Mouse (Mus musculus): ENCODE measurements around the gene Jag2.

Jag2 gene

DNA sequence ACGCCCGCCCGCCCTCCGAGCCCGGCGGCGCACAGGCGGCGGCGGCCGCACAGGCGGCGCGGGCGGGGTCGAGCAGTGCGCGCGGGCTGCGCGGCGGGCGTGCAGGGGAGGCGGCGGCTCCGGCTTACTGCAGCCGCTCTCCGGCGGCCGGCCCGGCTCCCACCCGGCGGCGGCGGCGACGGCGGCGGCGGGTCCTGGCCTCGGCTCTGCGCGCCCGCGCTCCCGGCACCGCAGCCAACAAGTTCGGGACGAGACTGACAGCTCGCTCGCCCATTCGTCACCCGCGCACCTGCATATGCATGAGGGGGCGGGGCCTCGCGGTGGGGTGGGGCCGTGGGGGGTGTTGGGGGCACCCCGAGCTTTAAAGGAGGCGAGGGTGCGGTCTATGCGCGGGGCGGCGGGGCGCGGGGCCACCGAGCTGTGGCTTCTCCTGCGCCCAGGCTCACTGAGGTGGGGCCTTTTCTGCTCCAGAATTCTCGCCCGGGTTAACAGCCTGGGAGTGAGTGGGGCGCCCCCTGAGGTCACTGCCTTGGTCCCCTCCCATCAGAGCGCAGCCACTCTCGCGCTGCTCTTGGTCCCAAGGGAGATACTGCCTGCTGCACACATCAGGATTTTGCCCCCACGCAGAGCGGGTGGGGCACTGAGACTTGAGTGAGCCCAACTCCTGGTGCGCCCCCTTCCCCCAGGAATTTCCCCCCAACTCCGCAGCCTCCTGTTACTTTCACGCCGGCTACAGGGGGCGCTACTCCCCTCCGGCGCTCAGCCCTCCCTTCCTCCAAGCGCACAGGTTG is at the start of gene Jag2:
Gene Jag2, minus strand, starts transcription at position 215 of the 791 bp plus-strand sequence.
- no peak for DNase-seq (ENCODE audit: low read depth, low spot score)

DNA sequence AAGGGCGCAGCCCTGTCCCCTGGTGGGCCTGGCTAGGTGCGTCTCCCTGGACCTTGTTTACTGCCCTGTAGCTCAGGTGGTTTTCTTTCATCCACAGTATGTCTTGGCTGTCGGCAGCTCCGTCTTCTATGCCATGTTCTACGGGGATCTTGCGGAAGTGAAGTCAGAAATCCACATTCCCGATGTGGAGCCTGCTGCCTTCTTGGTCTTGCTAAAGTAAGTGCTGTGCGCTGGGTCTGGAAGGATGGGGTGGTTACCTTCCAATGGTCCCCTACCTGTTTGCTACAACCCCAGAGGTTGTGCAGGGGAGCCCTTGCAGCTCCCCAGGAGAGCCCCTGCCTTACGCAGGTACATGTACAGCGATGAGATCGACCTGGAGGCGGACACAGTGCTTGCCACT is 47.6 kb upstream of the Jag2 start:
- DNase-seq (ENCODE audit: low read depth, low spot score) = no peak

DNA sequence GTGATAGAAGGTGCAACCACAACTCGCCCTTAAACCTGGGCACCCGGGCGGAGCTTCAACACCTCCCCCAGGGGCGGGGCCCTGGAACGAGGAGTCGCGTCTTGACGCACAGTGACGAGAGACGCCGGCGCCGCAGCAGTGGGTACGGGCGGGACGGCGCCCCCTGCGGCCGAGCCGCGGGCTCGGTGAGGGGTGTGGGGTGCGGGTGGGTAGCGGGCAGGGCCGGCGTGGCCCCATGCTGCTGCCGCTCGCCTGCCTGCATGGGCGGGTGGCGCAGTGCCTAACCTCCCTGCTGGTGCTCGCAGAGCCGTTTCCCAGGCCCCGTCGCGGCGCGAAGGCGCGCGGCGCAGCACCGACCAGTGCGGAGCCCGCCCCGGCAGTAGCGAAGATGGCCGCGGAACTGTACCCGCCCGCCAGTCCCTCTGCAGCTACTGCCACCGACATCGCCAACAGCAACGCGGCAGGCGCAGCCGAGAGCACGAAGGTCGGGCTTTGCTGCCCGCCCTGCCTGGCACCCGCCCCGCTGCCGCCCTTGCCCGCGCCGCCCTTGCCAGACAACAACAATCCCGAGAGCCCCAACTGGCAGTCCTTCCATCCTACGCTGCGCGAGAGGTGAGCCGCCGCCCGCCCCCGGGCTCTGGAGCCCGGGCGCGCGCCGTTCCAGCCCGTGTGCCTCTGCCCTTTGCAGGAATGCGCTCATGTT is 46.9 kb upstream of the Jag2 start, which contains the start of gene Btbd6:
Gene Btbd6, plus strand, starts transcription at position 112 of the 703 bp plus-strand sequence.
- DNase-seq (ENCODE audit: low read depth, low spot score) = peak; percentile 70

GRCm38 (mm10) chr12:112974736-112975135 is 45.2 kb upstream of the Jag2 start:
- no peak for DNase-seq (ENCODE audit: low read depth, low spot score)

- no peak for DNase-seq (ENCODE audit: low read depth, low spot score)
Measured at GRCm38 (mm10) chr12:112969616-112970015, 40.0 kb upstream of the Jag2 start.

GRCm38 (mm10) chr12:112968943-112969342 is 39.4 kb upstream of the Jag2 start:
- DNase-seq (ENCODE audit: low read depth, low spot score) = no peak

DNA sequence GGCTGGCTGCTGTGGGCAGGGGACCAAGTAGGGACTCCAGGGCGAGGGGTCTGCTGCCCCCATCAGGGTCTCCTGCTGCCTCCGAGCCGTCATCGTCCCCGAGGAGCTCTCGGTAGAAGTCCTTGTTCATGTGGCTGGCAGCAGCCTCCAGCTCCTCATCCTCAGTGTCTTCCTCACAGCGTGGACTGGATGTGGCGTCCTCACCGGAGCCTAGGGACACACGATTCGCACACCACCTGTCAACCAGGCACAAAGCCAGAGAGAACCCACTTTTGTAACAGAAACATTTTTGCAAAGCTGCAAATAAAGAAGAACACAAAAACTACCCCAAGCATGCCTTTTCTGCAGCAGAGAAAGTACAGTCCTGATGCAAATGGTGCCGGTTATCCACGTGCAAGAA is 36.2 kb upstream of the Jag2 start:
- DNase-seq (ENCODE audit: low read depth, low spot score) = no peak

- no peak for DNase-seq (ENCODE audit: low read depth, low spot score)
Measured at GRCm38 (mm10) chr12:112961872-112962271, 32.3 kb upstream of the Jag2 start.

GRCm38 (mm10) chr12:112961428-112961827 is 31.9 kb upstream of the Jag2 start:
- DNase-seq (ENCODE audit: low read depth, low spot score) = no peak

- no peak for DNase-seq (ENCODE audit: low read depth, low spot score)
Measured at GRCm38 (mm10) chr12:112959421-112959820, 29.8 kb upstream of the Jag2 start.

- no peak for DNase-seq (ENCODE audit: low read depth, low spot score)
Measured at GRCm38 (mm10) chr12:112958303-112958702, 28.7 kb upstream of the Jag2 start.

- DNase-seq (ENCODE audit: low read depth, low spot score) = peak; percentile 52
Measured at GRCm38 (mm10) chr12:112955800-112956199, 26.2 kb upstream of the Jag2 start.

DNA sequence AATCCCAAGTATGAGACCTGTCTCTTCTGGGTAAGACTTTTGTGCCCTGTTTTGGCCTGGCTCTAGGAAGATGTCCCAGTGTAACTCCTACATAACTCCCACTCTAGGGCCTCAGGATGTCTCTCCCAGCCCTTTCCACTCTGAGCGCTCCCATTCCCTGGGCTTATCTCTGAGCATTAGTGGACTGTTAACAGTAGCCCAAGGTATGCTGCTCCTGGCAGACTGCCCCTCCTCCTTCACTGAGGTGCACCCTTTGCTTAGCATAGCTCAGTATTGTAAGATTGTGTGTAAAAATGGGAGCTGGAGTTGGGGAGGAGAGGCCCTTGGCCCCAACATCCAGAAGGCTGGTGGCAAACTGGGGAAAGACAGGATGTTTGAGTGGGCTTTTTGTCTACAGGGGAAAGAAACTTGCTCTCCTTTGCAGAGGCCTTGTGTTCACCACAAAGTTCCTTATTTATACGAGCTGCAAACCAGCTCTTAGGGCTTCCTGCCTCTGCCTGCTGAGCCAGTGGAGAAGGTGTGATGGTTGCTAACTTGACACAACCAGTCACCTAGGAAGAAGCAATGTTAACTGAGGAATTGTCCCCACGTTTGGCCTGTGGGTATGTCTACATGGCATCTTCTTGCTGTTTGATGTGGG is 23.5 kb upstream of the Jag2 start:
- no peak for DNase-seq (ENCODE audit: low read depth, low spot score)

DNA sequence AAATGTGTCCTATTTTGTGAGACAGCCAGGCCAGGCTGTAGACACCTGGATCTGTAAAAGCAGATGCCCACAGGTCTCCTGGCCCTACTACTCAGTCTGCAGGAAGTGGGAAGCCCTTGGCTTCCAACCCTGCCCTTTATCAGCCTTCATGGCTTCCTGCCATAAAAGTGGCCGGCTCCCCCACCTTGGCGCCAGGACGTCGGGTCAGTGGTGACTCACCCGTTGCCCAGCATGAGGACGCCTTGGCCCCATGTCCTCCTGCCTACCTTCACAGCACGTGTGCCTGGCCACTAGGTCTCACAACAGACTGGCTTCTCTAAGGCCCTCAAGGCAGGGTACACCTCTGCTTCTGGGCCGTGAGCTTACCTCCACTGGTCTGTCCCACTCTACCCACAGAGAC is 22.9 kb upstream of the Jag2 start:
- DNase-seq (ENCODE audit: low read depth, low spot score) = no peak

GRCm38 (mm10) chr12:112951150-112951842 is 21.7 kb upstream of the Jag2 start:
- DNase-seq (ENCODE audit: low read depth, low spot score) = no peak

GRCm38 (mm10) chr12:112950761-112951129 is 21.2 kb upstream of the Jag2 start:
- DNase-seq (ENCODE audit: low read depth, low spot score) = no peak

GRCm38 (mm10) chr12:112950040-112950760 is 20.6 kb upstream of the Jag2 start:
- peak; percentile 84 for DNase-seq (ENCODE audit: low read depth, low spot score)

DNA sequence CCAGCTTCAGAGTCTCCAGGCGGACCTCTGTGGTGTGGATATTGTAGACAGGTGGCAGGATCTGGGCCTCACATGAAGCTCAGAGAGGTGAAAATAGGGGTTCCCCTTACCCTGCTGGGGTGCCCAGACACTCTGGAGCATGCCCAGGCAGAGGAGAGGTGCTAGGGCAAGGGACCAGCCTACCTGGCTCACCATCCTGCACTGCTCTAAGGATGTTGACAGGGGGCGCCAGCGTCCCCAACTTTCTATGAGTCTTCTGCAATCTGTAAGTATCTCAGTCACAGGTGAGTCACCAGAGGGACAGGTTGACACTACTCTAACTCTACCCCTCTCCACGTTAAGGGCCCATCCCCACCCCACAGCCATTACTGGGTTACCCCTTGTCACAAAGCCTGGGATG is 17.7 kb upstream of the Jag2 start:
- no peak for DNase-seq (ENCODE audit: low read depth, low spot score)

- DNase-seq (ENCODE audit: low read depth, low spot score) = no peak
Measured at GRCm38 (mm10) chr12:112943669-112944068, 14.1 kb upstream of the Jag2 start.

DNA sequence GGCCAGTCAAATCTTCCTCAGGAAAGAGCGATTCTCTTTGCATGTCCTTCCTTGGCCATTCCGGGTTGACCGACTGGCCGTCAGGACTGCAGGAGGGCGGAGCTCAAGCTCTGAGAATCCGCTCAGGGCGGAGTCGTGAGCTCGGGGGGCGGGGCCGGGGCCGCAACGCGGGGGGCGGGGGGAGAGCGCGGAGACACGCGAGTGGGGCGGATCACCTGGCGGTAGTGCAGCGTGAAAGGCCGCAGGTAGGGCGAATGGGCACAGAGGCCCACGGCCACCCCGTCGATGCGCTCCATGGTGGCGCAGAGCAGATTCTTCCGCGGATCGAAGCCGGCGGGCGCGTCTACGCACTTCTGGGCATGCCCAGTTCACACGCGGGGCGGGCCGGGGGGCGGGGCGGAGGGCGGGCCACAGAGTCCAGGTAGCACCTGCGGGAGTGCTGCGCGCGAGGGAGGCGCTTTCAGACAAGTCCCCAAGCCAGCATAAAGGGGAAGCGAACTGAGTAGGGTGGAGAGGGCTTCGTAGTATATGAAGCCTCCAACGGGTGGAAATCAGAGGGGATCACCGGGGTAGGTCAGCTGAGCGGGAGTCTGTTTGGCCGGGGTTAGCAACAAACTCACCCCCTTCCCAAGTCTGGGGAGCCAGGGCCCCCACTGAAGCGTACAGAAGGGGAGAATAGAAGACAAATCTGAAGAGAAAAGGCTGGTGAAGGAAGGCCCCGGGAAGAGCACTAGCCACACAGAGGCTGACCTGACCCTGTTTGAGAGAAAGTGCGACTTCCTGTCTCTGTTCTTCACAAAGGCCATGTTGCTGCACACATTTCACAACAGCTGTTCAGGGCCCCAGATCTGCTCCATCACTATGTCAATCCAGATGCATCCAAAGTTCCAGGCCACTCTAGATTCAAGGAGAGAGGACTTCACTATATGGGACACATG is 12.5 kb upstream of the Jag2 start, which contains the start of gene Nudt14:
Gene Nudt14, minus strand, starts transcription at position 349 of the 938 bp plus-strand sequence.
- no peak for DNase-seq (ENCODE audit: low read depth, low spot score)

Measured in embryo, embryonic 11.5 days (tissue).